ENCODE assay signal across 10 mouse cellular contexts in the genomic region with DNA sequence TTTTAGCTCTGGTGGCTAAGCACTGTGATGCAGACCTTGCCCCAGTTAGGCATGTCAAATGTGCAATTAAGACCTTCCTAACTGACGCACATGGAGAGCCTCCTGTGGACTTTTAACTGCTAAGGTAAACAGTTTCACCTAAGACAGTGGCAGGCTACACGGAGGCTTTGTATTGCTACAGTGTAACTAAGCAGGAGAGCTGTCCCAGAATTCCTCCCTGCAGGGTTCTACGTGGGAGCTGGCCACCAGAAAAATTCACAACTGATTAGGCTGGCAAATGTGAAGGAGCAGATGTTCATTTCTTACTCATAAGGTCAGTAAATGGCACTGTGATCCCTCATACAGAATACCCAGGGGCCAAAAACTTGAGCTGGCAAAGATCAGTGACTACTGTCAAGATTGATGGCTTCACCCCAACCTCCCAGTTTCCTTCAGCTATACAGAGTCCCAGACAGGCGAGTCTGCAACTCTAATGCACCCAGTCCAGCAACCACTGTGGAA.
DNase-seq lines count a peak whose midpoint lies in the region; ATAC-seq and TF ChIP-seq lines count a peak whose summit lies in the region.
"Had no signal": no experiment of that assay in that cellular context is flagged by ENCODE, and none has a peak within 500 bp of the region (broad histone marks: within the 10 kb centered on the region; RNA-seq: fewer than 3 reads in every experiment).

No protein-coding gene starts in this region.

- no peak for TF ChIP-seq EP300 in lung, postnatal 0 days (IDR thresholded peaks at IDR 0.05)

- TF ChIP-seq CTCF in lung, postnatal 0 days (IDR thresholded peaks at IDR 0.05) = no peak
- no peak for TF ChIP-seq CTCF in thymus, adult 2 months (IDR thresholded peaks at IDR 0.05; ENCODE audit: borderline replicate concordance, control insufficient read depth, extremely low read depth, insufficient read depth, low read length, poor library complexity)

- no peak for DNase-seq in heart, postnatal 25 days (ENCODE audit: low spot score)
- peak; percentile 24 for DNase-seq in lung, postnatal 0 days (ENCODE audit: low spot score)
- no peak for DNase-seq in lung, postnatal 10 days
- no peak for DNase-seq in thymus, adult 2 months
- DNase-seq: adrenal gland, postnatal 14 days; thymus, postnatal 4 days had no signal

- no peak for ATAC-seq in heart, embryonic 14.5 days (ENCODE audit: insufficient number of reproducible peaks, insufficient read depth, low FRiP score, low read depth)
- ATAC-seq in lung, postnatal 0 days = peak; percentile 49
- ATAC-seq in intestine, embryonic 15.5 days = peak; percentile 84
- ATAC-seq in stomach, embryonic 16.5 days (ENCODE audit: insufficient read depth, low FRiP score) = peak; percentile 60; the same call in 1 of the 2 replicates

- no peaks in the 10 kb centered on the region for H3K27me3 ChIP-seq in heart, embryonic 14.5 days (ENCODE audit: control insufficient read depth, insufficient read depth, low read length)
- no peaks in the 10 kb centered on the region for H3K27me3 ChIP-seq in lung, postnatal 0 days (replicated peaks; ENCODE audit: insufficient read depth, low read length)
- H3K27me3 ChIP-seq in intestine, embryonic 15.5 days (replicated peaks) = no peaks in the 10 kb centered on the region
- no peaks in the 10 kb centered on the region for H3K27me3 ChIP-seq in stomach, embryonic 16.5 days (ENCODE audit: control insufficient read depth, insufficient read depth, low read length)
- H3K27me3 ChIP-seq in thymus, adult 2 months (ENCODE audit: control insufficient read depth, insufficient read depth, low read length) = no peaks in the 10 kb centered on the region

- H3K9ac ChIP-seq in heart, embryonic 14.5 days (ENCODE audit: low read length) = no peak overlapping the region
- no peak overlapping the region for H3K9ac ChIP-seq in lung, postnatal 0 days (replicated peaks; ENCODE audit: low read depth)
- H3K9ac ChIP-seq in intestine, embryonic 15.5 days = no peak overlapping the region
- H3K9ac ChIP-seq in stomach, embryonic 16.5 days (ENCODE audit: low read length) = no peak overlapping the region

- 25% methylated on average over 4 of the region's 4 CpGs for WGBS in heart, embryonic 14.5 days
- WGBS in lung, postnatal 0 days = 23% methylated on average over 4 of the region's 4 CpGs
- WGBS in intestine, embryonic 15.5 days = 19% methylated on average over 4 of the region's 4 CpGs
- 20% methylated on average over 4 of the region's 4 CpGs for WGBS in stomach, embryonic 16.5 days
- 84% methylated on average over 4 of the region's 4 CpGs for WGBS in thymus, adult 2 months

- no peak for TF ChIP-seq POLR2A in thymus, adult 2 months (IDR thresholded peaks at IDR 0.05; ENCODE audit: control insufficient read depth, extremely low read depth, insufficient read depth, low read length, poor library complexity)

- peak overlapping the region; percentile 19; the same call in 1 of the 2 replicates for H3K4me2 ChIP-seq in heart, embryonic 14.5 days (ENCODE audit: low read length)
- no peak overlapping the region for H3K4me2 ChIP-seq in lung, postnatal 0 days (replicated peaks; ENCODE audit: low read depth, low read length)
- no peak overlapping the region for H3K4me2 ChIP-seq in intestine, embryonic 15.5 days (replicated peaks)
- H3K4me2 ChIP-seq in stomach, embryonic 16.5 days (ENCODE audit: low read depth, low read length) = no peak overlapping the region

- no peaks in the 10 kb centered on the region for H3K9me3 ChIP-seq in heart, embryonic 14.5 days (ENCODE audit: control insufficient read depth, low read length)
- no peaks in the 10 kb centered on the region for H3K9me3 ChIP-seq in lung, postnatal 0 days (ENCODE audit: low read length)
- H3K9me3 ChIP-seq in intestine, embryonic 15.5 days = no peaks in the 10 kb centered on the region
- H3K9me3 ChIP-seq in stomach, embryonic 16.5 days (replicated peaks; ENCODE audit: control insufficient read depth, low read length) = no peaks in the 10 kb centered on the region
- H3K9me3 ChIP-seq: forebrain, embryonic 10.5 days had no signal

- intact Hi-C loops in heart, postnatal 25 days (cut with DNase I) = no loop called here

- peak overlapping the region; percentile 36 to 57; a peak in 3 of 4 replicates for H3K27ac ChIP-seq in heart, embryonic 14.5 days (replicated peaks in 1 of 2; ENCODE audit: control insufficient read depth in 1 of 2, insufficient read depth in 1 of 2, low read depth in 2 of 2, low read length in 2 of 2)
- no peak overlapping the region for H3K27ac ChIP-seq in lung, postnatal 0 days (ENCODE audit: low read length)
- H3K27ac ChIP-seq in intestine, embryonic 15.5 days = no peak overlapping the region
- H3K27ac ChIP-seq in stomach, embryonic 16.5 days (ENCODE audit: low read length) = no peak overlapping the region
- H3K27ac ChIP-seq in thymus, adult 2 months (ENCODE audit: control insufficient read depth, insufficient read depth, low read length) = no peak overlapping the region
- H3K27ac ChIP-seq: forebrain, embryonic 10.5 days had no signal

- no peaks in the 10 kb centered on the region for H3K36me3 ChIP-seq in heart, embryonic 14.5 days (ENCODE audit: control insufficient read depth, insufficient read depth, low read length)
- no peaks in the 10 kb centered on the region for H3K36me3 ChIP-seq in lung, postnatal 0 days (ENCODE audit: insufficient read depth, low read length)
- no peaks in the 10 kb centered on the region for H3K36me3 ChIP-seq in intestine, embryonic 15.5 days
- no peaks in the 10 kb centered on the region for H3K36me3 ChIP-seq in stomach, embryonic 16.5 days (ENCODE audit: control insufficient read depth, insufficient read depth, low read length)
- H3K36me3 ChIP-seq in thymus, adult 2 months (ENCODE audit: control insufficient read depth, insufficient read depth, low read length) = no peaks in the 10 kb centered on the region
- H3K36me3 ChIP-seq: forebrain, embryonic 10.5 days had no signal

- H3K4me3 ChIP-seq in heart, embryonic 14.5 days (ENCODE audit: control insufficient read depth in 1 of 2, insufficient read depth in 1 of 2, low read depth in 1 of 2, low read length in 2 of 2) = no peak overlapping the region
- H3K4me3 ChIP-seq in lung, postnatal 0 days (ENCODE audit: low read depth, low read length) = no peak overlapping the region
- H3K4me3 ChIP-seq in intestine, embryonic 15.5 days (replicated peaks) = no peak overlapping the region
- H3K4me3 ChIP-seq in stomach, embryonic 16.5 days (replicated peaks; ENCODE audit: low read length) = no peak overlapping the region
- H3K4me3 ChIP-seq in thymus, adult 2 months (ENCODE audit: control insufficient read depth, insufficient read depth, low read length) = no peak overlapping the region
- H3K4me3 ChIP-seq: forebrain, embryonic 10.5 days had no signal

- peaks cover 19 to 22% of the 10 kb centered on the region in 2 experiments for H3K4me1 ChIP-seq in heart, embryonic 14.5 days (ENCODE audit: control insufficient read depth in 2 of 2, insufficient read depth in 2 of 2, low read length in 2 of 2)
- H3K4me1 ChIP-seq in lung, postnatal 0 days (ENCODE audit: insufficient read depth, low read depth, low read length) = no peaks in the 10 kb centered on the region
- H3K4me1 ChIP-seq in intestine, embryonic 15.5 days (replicated peaks) = 0 out of 2 replicates have a peak, but pooled peaks cover 3% of the 10 kb centered on the region
- peaks cover 5% of the 10 kb centered on the region; the same call in 1 of the 2 replicates for H3K4me1 ChIP-seq in stomach, embryonic 16.5 days (ENCODE audit: control insufficient read depth, insufficient read depth, low read length)
- no peaks in the 10 kb centered on the region for H3K4me1 ChIP-seq in thymus, adult 2 months (replicated peaks; ENCODE audit: control insufficient read depth, insufficient read depth, low read length)

Comparison
In these comparisons a context has a peak if more than half of its experiments do, and no peak if none do; other contexts are left out.
1. H3K27ac ChIP-seq: peak in heart, embryonic 14.5 days (2 of 2); none in lung, postnatal 0 days (single experiment), intestine, embryonic 15.5 days (single experiment), stomach, embryonic 16.5 days (single experiment) and thymus, adult 2 months (single experiment).